Mouse (Mus musculus) B cell, adult 2 months (primary cell): ENCODE data around the gene Lst1.

Experiments
- DNase-seq, 2 experiments: peaks; one replicate each; pipeline ENCODE4 v3.0.0; 2022

The Lst1 gene

DNA sequence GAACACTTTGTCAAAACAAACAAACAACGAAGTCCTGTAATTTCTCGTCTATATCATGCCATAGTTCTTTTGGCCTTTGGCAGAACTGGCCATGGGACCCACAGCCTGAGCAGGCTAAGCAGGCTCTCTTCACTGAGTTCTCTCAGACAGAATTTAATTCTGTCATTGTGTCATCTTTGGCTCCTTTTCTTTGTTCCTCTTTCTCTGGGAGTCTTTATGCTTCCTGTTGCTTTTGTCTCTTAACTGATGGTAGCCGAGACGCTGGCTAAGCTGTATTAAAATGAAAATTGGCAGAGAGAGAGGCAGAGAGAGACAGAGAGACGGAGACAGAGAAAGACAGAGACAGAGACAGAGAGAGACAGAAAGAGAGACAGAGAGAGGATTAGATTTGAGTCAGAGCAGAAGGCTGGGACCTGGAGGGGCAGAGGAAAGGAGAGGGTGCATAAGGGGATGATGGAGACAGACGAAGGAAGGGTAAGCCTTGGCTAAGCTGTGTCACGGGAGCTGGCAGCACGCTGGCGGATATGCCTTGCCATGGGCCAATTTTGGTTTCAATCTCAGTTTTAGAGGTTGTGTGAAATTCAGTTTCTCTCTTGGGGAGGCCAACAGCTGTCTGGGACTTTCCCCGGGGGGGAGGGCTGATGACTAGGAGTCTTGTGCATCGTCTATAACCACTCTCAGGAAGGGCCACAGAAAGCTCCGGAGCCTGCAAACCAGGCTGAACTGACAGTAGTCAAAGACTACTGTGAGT, 21.7 kb upstream of the Lst1 start:
- peak; percentile 85 to 88 for DNase-seq

- DNase-seq = peak in 1 of 2 experiments; percentile 60
Observed at GRCm38 (mm10) chr17:35205380-35205769, 17.1 kb upstream of the Lst1 start.

- DNase-seq = peak; percentile 77
Observed at GRCm38 (mm10) chr17:35204494-35205379, 16.5 kb upstream of the Lst1 start, which contains the start of gene Lta. TSS of gene Lta (minus strand) at chr17:35205351.

- DNase-seq = no peak
Observed at GRCm38 (mm10) chr17:35202442-35202841, 14.2 kb upstream of the Lst1 start.

DNA sequence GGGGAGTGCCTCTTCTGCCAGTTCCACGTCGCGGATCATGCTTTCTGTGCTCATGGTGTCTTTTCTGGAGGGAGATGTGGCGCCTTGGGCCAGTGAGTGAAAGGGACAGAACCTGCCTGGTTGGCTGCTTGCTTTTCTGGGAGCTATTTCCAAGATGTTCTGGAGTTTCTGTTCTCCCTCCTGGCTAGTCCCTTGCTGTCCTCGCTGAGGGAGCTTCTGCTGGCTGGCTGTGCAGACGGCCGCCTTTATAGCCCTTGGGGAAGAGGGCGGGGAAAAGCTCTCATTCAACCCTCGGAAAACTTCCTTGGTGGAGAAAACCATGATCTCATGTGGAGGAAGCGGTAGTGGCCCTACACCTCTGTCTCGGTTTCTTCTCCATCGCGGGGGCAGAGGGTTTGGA, 13.5 kb upstream of the Lst1 start, which contains the start of gene Tnf:
Gene Tnf, minus strand, starts transcription at position 221 of the 400 bp plus-strand sequence.
- DNase-seq = peak; percentile 60 to 61

DNA sequence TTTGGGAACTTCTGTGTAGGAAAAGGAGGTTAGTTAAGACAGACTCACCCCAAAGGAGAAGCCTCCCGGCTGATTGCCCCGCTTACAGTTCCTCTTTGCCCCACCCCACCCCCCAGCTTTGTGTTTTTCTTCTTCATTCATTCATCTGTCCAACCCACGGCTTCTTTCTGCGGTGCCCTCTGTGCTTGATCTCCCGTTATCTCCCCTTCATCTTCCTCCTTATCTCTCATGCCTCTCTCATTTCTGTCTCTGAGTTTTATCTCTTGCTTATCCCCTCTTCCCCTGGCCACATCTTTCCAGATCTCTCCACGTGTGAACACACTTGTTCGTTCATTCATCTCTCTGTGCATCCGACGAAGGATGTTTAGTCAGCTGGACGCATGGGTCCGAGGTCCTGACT, 12.9 kb upstream of the Lst1 start:
- peak; percentile 68 to 71 for DNase-seq

DNA sequence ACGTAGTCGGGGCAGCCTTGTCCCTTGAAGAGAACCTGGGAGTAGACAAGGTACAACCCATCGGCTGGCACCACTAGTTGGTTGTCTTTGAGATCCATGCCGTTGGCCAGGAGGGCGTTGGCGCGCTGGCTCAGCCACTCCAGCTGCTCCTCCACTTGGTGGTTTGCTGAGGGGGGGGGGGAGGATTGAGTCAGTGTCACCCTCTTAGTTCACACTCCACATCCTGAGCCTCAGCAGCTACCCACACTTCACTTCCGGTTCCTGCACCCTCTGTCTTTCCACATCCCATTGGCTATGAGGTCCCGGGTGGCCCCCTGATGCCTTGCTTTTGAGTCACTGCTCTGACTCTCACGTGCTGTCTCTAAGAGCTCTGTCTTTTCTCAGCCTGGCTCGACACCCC, 12.2 kb upstream of the Lst1 start:
- peak; percentile 77 to 82 for DNase-seq

DNA sequence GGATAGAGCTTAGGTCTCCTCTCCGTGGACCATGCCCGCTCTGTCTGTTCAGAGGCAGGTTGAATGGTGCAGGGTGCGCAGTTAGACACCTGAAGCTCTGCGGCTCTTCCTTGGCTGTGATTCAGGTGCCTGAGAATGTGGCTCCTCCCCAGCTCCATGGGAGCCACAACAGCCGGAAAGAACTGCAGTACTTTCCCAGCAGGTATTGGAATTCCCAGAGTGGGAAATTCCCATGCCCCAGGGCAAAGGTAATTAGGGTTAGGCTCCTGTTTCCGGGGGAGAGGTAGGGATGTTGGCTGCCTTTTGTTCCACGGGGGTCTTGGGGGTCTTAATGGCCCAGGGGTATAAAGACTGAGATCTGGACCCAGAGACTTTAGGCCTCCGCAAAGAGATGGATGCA, 10.7 kb upstream of the Lst1 start:
- DNase-seq = no peak

GRCm38 (mm10) chr17:35198029-35198428, 9.8 kb upstream of the Lst1 start:
- no peak for DNase-seq

DNA sequence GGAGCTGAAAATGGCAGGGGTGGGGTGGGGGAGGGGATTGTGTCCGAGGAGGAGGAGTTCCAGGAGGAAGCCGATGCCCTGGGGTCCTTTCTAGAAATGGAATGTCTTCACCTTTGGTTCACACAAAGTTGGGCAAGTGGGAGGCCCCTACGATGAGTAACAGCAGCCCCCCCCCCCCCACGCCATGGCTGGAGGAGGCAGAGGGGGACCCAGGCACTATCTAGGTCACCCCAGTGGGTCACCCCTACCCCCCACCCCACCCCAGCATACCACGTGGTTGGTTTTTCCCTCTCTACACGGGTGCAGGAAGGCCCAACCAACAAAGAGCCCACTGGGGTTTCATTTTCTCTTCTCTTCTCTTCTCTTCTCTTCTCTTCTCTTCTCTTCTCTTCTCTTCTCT, 8.9 kb upstream of the Lst1 start:
- DNase-seq = no peak

GRCm38 (mm10) chr17:35196321-35196641, 8.0 kb upstream of the Lst1 start:
- DNase-seq = peak; percentile 38 to 48

GRCm38 (mm10) chr17:35195631-35196320, 7.5 kb upstream of the Lst1 start:
- peak; percentile 95 to 96 for DNase-seq

GRCm38 (mm10) chr17:35194844-35195630, 6.8 kb upstream of the Lst1 start:
- peak; percentile 54 to 62 for DNase-seq

DNA sequence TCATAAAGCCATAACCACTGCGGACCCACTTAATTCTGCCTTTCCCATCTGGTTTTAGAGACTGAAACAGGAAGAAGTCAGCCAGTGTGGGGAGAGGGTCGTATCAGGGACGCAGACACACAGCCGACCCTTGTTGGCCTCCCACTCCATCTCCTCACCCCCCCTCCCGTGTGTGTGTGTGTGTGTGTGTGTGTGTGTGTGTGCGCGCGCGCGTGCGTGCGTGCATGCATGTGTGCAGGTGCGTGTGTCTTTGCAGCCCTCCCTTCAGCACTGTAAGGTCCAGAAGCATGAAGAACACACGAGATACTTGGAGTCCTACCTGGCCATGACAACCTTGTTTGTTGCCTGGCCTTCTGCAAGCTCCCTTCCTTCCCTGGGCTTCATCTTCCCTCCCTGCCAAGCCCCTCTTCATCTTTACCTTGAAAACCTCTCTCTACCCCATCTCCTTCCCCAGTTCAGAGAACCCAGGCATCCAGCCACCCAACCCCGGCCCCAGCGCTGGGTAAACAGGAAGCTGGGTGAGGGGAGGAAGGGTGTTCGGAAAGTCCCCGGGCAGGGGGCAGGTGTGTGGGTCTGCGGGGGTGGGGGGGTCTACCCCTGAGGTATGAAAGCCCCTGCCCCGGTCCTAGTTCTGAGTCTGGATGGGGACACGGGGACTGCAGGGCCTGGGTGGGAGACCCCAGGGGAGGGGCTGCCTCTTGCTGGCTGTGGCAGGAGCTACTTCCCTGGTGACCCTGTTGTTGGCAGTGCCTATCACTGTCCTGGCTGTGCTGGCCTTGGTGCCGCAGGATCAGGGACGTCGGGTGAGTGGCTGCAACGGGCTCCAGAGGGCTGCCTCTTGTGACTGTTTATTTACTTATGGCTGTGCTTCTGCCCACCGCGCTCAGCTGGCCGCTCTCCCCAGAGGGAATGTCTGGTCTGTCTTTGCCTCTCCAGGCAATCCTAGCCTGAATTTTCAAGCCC, 5.9 kb upstream of the Lst1 start, which contains the start of gene Ltb:
Gene Ltb, plus strand, starts transcription at position 559 of the 963 bp plus-strand sequence.
- DNase-seq = peak; percentile 81 to 84

DNA sequence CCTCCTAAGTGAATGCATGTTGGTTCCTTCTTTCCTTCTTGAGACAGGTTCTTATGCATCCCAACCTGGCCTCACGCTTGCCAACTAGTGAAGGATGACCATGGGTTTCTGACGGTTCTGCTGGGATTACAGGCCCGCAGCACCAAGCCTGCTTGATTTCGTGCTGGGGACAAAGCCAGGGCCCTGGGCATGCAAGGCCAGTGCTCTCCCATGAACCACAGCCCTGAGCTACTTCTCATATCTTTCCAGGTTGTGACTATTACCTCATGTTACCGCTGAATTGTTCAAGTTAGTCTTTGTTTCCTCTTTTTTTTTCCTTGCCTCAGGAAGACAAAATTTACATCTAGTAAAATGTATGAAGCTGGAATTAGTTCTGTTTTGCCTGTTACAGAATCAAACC, 4.7 kb upstream of the Lst1 start:
- DNase-seq = peak; percentile 47 to 51

GRCm38 (mm10) chr17:35191723-35192122, 3.5 kb upstream of the Lst1 start:
- no peak for DNase-seq

- peak; percentile 58 for DNase-seq
Observed at GRCm38 (mm10) chr17:35190096-35190495, 1.9 kb upstream of the Lst1 start.

GRCm38 (mm10) chr17:35189186-35189585, 947 bp upstream of the Lst1 start:
- peak; percentile 45 to 53 for DNase-seq

- DNase-seq = no peak
Observed at GRCm38 (mm10) chr17:35187345-35187744, 894 bp downstream of the Lst1 start.

GRCm38 (mm10) chr17:35186681-35187080, 1.6 kb downstream of the Lst1 start:
- peak; percentile 72 to 80 for DNase-seq
